Mouse (Mus musculus) ovary, postnatal 14 days (tissue): ENCODE results near the gene Vmn1r197.
"Not testable (repeated sequence)": the region's sequence is repeated elsewhere in the genome, so short reads cannot be mapped to it uniquely, and the experiment has no call there.

Experiments used
- DNase-seq: peaks from one replicate; pipeline ENCODE4 v3.0.0; 2022; ENCODE audit warnings: low spot score

Gene Vmn1r197

DNA sequence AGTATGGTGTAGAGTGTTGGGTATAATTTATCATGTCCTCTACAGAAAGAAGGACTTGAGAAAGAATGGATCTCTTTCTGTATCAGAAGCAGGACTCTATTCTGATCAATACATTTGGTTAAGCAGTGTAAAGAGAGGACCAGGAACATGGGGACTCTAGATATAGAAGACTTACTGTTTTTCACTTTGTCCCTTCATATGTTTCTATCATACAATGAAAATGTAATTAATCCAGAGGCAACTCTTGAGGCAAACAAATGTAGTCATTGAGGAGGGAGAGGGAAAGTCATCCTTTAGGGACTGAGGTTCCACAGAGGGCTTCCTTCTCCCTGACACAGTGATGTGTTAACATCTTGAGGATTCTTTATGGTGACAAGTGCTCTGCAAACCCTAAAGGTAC, at the start of gene Vmn1r197:
Vmn1r197 (plus strand) TSS at position 301 of the 400 bp plus-strand sequence.
- no peak for DNase-seq

DNA sequence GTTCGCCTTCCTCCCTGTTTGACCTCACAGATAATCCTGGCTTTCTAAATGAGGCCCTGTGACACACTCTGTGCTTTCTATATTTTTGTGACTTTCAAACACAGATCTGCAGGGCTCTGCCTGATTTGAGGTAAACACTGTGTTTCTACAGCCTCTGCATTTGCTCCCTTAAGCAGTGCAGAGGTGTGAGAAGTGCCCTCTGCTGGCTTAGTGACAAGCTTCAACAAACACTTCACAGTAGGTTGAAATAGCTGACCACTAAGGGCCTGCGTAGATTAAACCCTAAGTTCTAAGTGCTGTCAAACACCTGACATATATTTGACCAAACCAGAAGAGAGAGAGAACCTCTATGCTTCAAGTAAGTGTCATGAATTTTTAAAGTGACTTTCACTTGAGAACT, 39.8 kb upstream of the Vmn1r197 start:
- DNase-seq, result no peak

- DNase-seq, result no peak
These were observed 34.8 kb upstream of the Vmn1r197 start, which contains the start of gene Vmn1r196 for GRCm38 (mm10) chr13:22289620-22290019. TSS of gene Vmn1r196 (plus strand) at chr13:22289920.

DNA sequence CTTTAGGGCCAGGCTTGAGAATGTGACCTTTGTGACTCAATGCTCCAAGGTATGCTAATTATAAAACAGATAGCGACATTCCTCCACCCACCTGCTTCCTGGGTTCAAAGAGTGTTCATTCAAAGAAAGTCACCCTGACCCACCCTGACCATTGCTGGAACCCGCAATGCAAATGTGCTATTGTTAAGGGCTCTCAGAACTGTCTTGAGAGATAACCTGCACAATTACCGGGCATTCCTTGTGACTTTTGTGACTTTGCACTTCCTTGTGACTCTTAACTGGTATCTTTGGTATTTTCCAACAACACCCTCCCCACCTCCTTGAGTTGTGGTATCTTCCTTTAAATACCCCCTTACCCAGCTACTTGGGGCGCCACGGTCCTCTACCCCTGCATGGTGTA, 16.3 kb upstream of the Vmn1r197 start:
- not testable (repeated sequence) for DNase-seq

DNA sequence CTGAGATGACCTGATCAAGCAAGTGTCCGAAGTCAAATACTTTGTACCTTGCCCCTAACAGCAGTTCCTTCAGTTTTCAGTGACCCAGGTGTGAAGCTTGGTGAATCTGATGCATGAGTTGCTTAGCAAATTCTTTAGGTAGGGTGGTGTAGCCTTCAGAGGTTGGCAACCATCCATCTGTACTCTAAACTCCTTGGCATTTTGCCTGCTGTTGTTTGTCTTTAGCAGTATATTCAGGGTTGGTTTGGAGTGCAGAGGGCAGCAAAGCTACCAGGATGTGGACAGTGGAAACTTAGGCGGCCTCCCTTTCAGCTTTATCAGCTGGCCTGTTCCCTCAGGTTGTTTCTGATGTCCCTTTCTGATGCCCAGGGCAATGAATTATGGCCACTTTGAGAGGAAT, 9.0 kb upstream of the Vmn1r197 start:
- DNase-seq, result no peak

GRCm38 (mm10) chr13:22317366-22317765, 7.0 kb upstream of the Vmn1r197 start:
- DNase-seq, result no peak

DNA sequence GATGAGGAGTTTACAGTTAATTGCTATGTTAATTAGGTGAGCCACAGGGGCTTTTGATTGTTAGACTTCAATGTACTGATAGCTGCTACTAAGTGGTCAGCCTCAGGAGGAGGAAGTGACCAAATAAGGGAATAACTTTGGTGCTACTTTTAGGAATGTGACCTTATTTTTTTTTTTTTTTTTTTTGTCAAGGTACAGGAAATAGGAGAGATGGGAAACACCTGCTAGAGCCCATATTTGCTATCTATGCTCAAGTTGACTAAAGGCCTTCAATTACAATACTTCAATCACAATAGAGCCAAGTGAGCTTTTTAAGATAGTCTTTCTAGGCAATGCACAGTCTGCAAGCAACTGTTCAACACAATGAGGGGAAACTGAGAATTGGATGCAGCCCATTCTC, 4.3 kb upstream of the Vmn1r197 start:
- no peak for DNase-seq

DNA sequence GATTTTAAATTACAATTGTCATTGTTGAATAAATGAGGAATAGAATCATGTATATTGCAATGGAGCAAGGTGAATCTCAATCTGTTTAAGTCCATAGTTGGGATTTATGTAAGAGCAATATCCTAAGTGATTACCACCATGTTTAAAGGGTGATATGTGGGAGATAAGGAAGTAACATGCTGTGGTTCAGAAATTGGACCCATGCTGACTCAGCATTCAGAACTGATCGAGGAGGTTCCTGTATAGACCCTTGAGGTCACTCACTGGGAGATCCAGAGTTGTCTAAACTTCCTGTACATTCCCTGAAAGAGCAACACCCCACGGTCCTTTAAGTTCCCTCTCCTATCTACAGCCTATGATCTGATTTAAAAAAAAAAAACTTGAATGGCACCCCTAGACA, 8.9 kb downstream of the Vmn1r197 start:
- no peak for DNase-seq

DNA sequence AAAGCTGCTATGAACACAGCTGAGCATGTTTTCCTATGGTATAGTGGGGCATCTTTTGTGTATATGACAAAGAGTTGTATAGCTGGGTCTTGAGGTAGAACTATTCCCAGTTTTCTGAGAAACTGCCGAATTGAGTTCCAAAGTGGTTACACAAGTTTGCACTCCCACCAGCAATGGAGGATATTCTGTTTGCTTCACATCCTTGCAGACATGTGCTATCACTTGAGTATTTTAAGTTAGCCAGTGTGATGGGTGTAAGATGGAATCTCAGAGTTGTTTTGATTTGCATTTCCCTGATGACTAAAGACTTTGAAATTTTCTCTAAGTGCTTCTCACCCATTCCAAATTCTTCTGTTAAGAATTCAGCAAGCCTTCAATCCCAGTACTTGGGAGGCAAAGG, 11.2 kb downstream of the Vmn1r197 start:
- DNase-seq, result no peak

DNA sequence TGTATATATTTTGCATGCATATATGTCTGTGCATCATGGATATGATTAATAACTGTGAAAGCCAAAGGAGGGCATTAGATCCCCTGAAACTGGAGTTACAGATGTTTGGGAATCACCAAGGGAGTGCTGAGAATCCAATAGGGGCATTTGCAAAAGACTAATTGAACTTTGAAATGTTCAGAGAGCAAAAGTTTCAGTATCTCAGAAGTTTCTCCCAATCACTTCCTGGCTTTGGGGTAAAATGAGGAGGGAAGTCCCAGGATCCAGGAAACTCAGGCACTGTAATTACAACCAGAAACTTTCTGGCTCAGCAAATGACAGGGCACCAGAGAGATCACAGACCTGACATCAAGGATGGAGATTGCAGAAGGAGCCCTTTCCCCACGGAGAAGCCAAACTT, 25.7 kb downstream of the Vmn1r197 start, which contains the start of gene Vmn1r198:
Vmn1r198 (plus strand) TSS at position 301 of the 400 bp plus-strand sequence.
- DNase-seq, result no peak

DNA sequence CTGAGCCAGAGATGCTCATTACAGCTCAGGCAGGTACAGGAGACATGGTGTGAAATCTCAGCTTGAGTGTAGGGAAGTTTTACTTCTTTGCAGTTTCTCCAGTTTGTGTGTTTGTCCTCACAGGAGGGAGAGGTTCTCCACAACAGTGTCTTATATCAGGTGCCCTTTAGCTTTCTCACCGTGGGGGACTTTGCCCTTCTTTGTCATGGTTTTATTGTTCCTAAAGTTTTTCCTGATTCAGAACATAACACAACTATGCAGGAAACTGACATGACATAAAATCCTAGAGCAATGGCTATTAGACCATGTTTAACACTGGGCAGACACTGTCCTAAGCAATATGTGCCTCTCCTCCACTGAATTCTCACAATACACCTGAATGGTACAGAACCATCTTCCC, 26.4 kb downstream of the Vmn1r197 start:
- no peak for DNase-seq

GRCm38 (mm10) chr13:22379518-22379917, 55.1 kb downstream of the Vmn1r197 start, which contains the start of gene Vmn1r199:
TSS of gene Vmn1r199 (plus strand) at chr13:22379818.
- DNase-seq, result no peak

DNA sequence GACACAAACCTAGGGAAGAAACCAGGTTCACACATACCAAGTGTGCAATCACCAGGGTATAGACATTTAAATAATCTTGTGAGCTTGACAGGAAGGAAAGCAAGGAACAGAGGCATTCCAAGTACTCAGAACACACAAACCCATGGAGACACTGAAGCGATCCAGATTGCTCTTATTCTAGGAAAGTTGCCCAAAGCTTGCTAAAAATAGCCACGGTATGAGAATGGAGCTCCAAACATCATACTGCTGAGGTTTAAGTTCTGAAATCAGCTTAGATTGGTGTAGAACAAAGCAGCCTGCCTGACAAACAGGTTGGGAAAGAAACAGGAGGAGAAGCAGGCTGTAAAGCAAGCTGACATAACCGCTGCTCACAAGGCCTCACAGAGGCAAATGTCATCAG, 56.7 kb downstream of the Vmn1r197 start:
- not testable (repeated sequence) for DNase-seq
